19 mouse cellular contexts compared by ENCODE assay signal in genomic region chr1:187830937-187831336, GRCm38 (mm10).
"Had no signal": no experiment of that assay in that cellular context is flagged by ENCODE, and none has a peak within 500 bp of the region (broad histone marks: within the 10 kb centered on the region; RNA-seq: fewer than 3 reads in every experiment).

No protein-coding gene starts in this region.

- H3K9me3 ChIP-seq: lung, embryonic 15.5 days; midbrain, embryonic 10.5 days; midbrain, embryonic 12.5 days; neural tube, embryonic 15.5 days; stomach, embryonic 15.5 days had no signal

- H3K4me3 ChIP-seq: lung, embryonic 15.5 days; midbrain, embryonic 10.5 days; midbrain, embryonic 12.5 days; myocyte; neural tube, embryonic 13.5 days; neural tube, embryonic 15.5 days; stomach, embryonic 15.5 days had no signal

- H3K27ac ChIP-seq: lung, embryonic 15.5 days; midbrain, embryonic 10.5 days; midbrain, embryonic 12.5 days; neural tube, embryonic 13.5 days; neural tube, embryonic 15.5 days; stomach, embryonic 15.5 days; stomach, postnatal 0 days had no signal

- ATAC-seq: liver, postnatal 0 days; lung, postnatal 0 days; midbrain, embryonic 16.5 days had no signal

- H3K27me3 ChIP-seq: lung, embryonic 15.5 days; midbrain, embryonic 12.5 days; neural tube, embryonic 13.5 days; stomach, embryonic 15.5 days had no signal

- H3K9ac ChIP-seq: liver, postnatal 0 days; lung, embryonic 15.5 days; midbrain, embryonic 12.5 days; neural tube, embryonic 13.5 days; neural tube, embryonic 15.5 days; stomach, embryonic 15.5 days had no signal

- DNase-seq: liver, postnatal 0 days; lung, adult 2 months; lung, postnatal 4 days; midbrain, embryonic 14.5 days; right cerebral cortex, adult 18-20 months; right cerebral cortex, postnatal 25 days; thymus, adult 2 months; thymus, postnatal 25 days; thymus, postnatal 4 days had no signal

- H3K4me1 ChIP-seq: stomach, embryonic 15.5 days had no signal

- H3K36me3 ChIP-seq: lung, embryonic 15.5 days; midbrain, embryonic 10.5 days; midbrain, embryonic 12.5 days; neural tube, embryonic 13.5 days; neural tube, embryonic 15.5 days; stomach, embryonic 15.5 days had no signal

- H3K4me2 ChIP-seq: lung, embryonic 15.5 days; midbrain, embryonic 12.5 days; neural tube, embryonic 13.5 days; neural tube, embryonic 15.5 days; stomach, embryonic 15.5 days had no signal
